In the genomic region with DNA sequence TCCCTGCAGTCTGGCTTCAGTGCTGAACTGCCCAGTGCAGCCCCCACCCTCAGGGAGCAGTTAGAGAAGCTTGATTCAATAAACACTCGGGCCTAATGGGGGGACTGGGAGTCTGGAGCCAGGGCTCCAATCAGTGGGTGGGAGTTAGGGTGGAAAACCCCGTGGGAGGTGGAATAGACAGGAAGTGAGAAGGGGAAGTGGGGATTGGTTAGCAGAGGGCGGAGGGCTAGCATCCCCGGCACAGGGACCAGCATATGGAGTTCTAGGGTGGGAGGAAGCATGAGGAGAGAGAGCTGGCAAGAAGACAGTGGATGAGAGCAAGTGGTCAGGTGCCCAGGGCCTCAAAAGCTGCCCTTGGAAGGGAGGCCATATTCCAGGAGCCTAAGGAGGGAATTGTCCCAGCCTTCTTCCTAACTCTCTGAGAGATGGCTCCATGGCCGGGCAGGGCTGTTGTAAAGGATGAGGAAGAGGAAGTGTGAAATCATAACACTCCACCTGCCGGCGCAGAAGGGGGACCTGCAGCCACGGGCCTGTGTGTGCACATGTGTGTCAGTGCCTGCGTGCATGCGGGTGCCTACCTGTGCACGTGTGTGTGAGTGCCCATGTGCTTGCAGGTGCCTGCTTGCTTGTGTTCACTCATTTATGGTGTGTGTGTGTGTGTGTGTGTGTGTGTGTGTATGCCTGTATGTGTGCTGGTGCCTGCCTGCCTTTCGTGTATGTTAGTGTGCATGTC, we compare ENCODE assay signal across 24 mouse cellular contexts. TPM values are rescaled to one million over a fixed set of nuclear protein-coding genes. Genes with fewer than 3 reads are reported as not detected.
DNase-seq lines count a peak whose midpoint lies in the region; ATAC-seq and TF ChIP-seq lines count a peak whose summit lies in the region.
"Had no signal": no experiment of that assay in that cellular context is flagged by ENCODE, and none has a peak within 500 bp of the region (broad histone marks: within the 10 kb centered on the region; RNA-seq: fewer than 3 reads in every experiment).

No protein-coding gene starts in this region.

- 0 out of 2 replicates have a peak, but pooled peaks have one; percentile 24 for ATAC-seq in common myeloid progenitor, adult 5-6 weeks (replicated peaks; ENCODE audit: low read depth, poor library complexity, severe bottlenecking)
- ATAC-seq: forebrain, embryonic 14.5 days; midbrain, embryonic 15.5 days had no signal

- TF ChIP-seq CTCF in lung, adult 2 months (IDR thresholded peaks at IDR 0.05; ENCODE audit: insufficient read depth, low read length) = peak; percentile 17; the same call in 1 of the 2 replicates
- TF ChIP-seq CTCF in small intestine, adult 2 months (IDR thresholded peaks at IDR 0.05; ENCODE audit: extremely low read depth, insufficient read length, insufficient replicate concordance, low read depth, low read length) = 0 out of 2 replicates have a peak, but pooled peaks have one; percentile 5

- WGBS in lung, adult 2 months = 47% methylated on average over 12 of the region's 12 CpGs
- 49% methylated on average over 12 of the region's 12 CpGs for WGBS in small intestine, adult 2 months

- H3K4me1 ChIP-seq in lung, adult 2 months (ENCODE audit: control insufficient read depth, insufficient read depth, low read length) = peaks cover 11% of the 10 kb centered on the region; the same call in 1 of the 2 replicates
- peaks cover 9% of the 10 kb centered on the region; the same call in 1 of the 2 replicates for H3K4me1 ChIP-seq in small intestine, adult 2 months (ENCODE audit: control insufficient read depth, insufficient read depth, insufficient read length, low read length)
- H3K4me1 ChIP-seq: midbrain, embryonic 15.5 days; neural tube, embryonic 15.5 days had no signal

- peak; percentile 86 for DNase-seq in heart, adult 11 months
- DNase-seq in heart, postnatal 4 days = no peak
- DNase-seq in lung, adult 2 months = no peak
- DNase-seq in lung, adult 18-20 months = no peak
- no peak for DNase-seq in c-Kit-positive CD71-positive TER-119-positive erythroid progenitor cells, embryonic 14.5 days (ENCODE audit: low spot score)
- no peak for DNase-seq in cerebellum, adult 18-20 months
- DNase-seq: adrenal gland, adult 2 months; B cell, adult 2 months; cerebellum, postnatal 25 days; gastrocnemius, postnatal 14 days; lung, embryonic 14.5 days; right cerebral cortex, postnatal 25 days had no signal

- no peak overlapping the region for H3K27ac ChIP-seq in small intestine, adult 2 months (ENCODE audit: insufficient read depth, low read depth, low read length)
- H3K27ac ChIP-seq: hindbrain, embryonic 10.5 days; kidney, embryonic 15.5 days; macrophage; midbrain, embryonic 15.5 days; neural tube, embryonic 15.5 days had no signal

- TF ChIP-seq POLR2A in lung, adult 2 months (IDR thresholded peaks at IDR 0.05; ENCODE audit: borderline replicate concordance, extremely low read depth, low read depth, low read length) = no peak
- TF ChIP-seq POLR2A in small intestine, adult 2 months (IDR thresholded peaks at IDR 0.05; ENCODE audit: low read depth, low read length) = no peak

- H3K27me3 ChIP-seq in small intestine, adult 2 months (ENCODE audit: control insufficient read depth, insufficient read depth, low read length) = no peaks in the 10 kb centered on the region
- H3K27me3 ChIP-seq: kidney, embryonic 15.5 days; midbrain, embryonic 15.5 days; neural tube, embryonic 15.5 days had no signal

- H3K4me3 ChIP-seq in lung, adult 2 months (replicated peaks; ENCODE audit: extremely low read depth, low read depth, low read length) = no peak overlapping the region
- no peak overlapping the region for H3K4me3 ChIP-seq in small intestine, adult 2 months (ENCODE audit: low read depth, low read length)
- H3K4me3 ChIP-seq: erythroblast, embryonic 14.5 days; hindbrain, embryonic 10.5 days; kidney, embryonic 15.5 days; midbrain, embryonic 15.5 days; neural tube, embryonic 15.5 days had no signal

- 0 out of 2 replicates have a peak, but pooled peaks cover 2% of the 10 kb centered on the region for H3K36me3 ChIP-seq in small intestine, adult 2 months (ENCODE audit: control insufficient read depth, insufficient read depth, low read length)

RNA-seq across cellular contexts. Expression of a gene that starts 4.5 kb away (rescaled TPM):
- not detected for total RNA-seq in heart, postnatal 4 days (2021)
- polyA plus RNA-seq in lung, adult 2 months (2012; rRNA removed) = 47.9 and 52.0 TPM in 2 replicates
- total RNA-seq in common myeloid progenitor, adult 5-6 weeks (2017) = not detected in 2 replicates
- 0.18 and 1.1 TPM in 2 replicates for polyA plus RNA-seq in small intestine, adult 2 months (2012; rRNA removed)
- total RNA-seq: adrenal gland, adult 2 months; gastrocnemius, postnatal 14 days had no signal
- polyA plus RNA-seq: embryonic facial prominence, embryonic 11.5 days; erythroblast, embryonic 14.5 days; forebrain, embryonic 14.5 days; heart, embryonic 16.5 days; hindbrain, embryonic 10.5 days; kidney, embryonic 15.5 days; lung, embryonic 14.5 days; macrophage; midbrain, embryonic 15.5 days; neural tube, embryonic 15.5 days; stomach, embryonic 16.5 days had no signal

RNA-seq across cellular contexts. Expression of a gene that starts 34.5 kb away (rescaled TPM):
- 10 to 100 TPM; 13.1 to 14.9 TPM for total RNA-seq in heart, postnatal 4 days (2021)
- polyA plus RNA-seq in lung, adult 2 months (2012; rRNA removed) = 5.6 and 7.5 TPM in 2 replicates
- total RNA-seq in common myeloid progenitor, adult 5-6 weeks (2017) = 25.0 and 37.2 TPM in 2 replicates
- polyA plus RNA-seq in small intestine, adult 2 months (2012; rRNA removed) = 0.89 and 4.8 TPM in 2 replicates

RNA-seq across cellular contexts. Expression of a gene that starts 35.2 kb away (rescaled TPM):
- 100 to 1,000 TPM; 137 to 148 TPM for total RNA-seq in heart, postnatal 4 days (2021)
- 321 and 330 TPM in 2 replicates for polyA plus RNA-seq in lung, adult 2 months (2012; rRNA removed)
- 115 and 141 TPM in 2 replicates for total RNA-seq in common myeloid progenitor, adult 5-6 weeks (2017)
- polyA plus RNA-seq in small intestine, adult 2 months (2012; rRNA removed) = 92.5 and 222 TPM in 2 replicates

RNA-seq across cellular contexts. Expression of a gene that starts 39.9 kb away (rescaled TPM):
- total RNA-seq in heart, postnatal 4 days (2021) = 10 to 100 TPM; 23.1 to 24.9 TPM
- 9.0 and 10.6 TPM in 2 replicates for polyA plus RNA-seq in lung, adult 2 months (2012; rRNA removed)
- 10.8 and 11.7 TPM in 2 replicates for total RNA-seq in common myeloid progenitor, adult 5-6 weeks (2017)
- polyA plus RNA-seq in small intestine, adult 2 months (2012; rRNA removed) = 4.0 and 9.3 TPM in 2 replicates

RNA-seq across cellular contexts. Expression of a gene that starts 39.9 kb away (rescaled TPM):
- total RNA-seq in heart, postnatal 4 days (2021) = 10 to 100 TPM; 16.1 to 18.4 TPM
- polyA plus RNA-seq in lung, adult 2 months (2012; rRNA removed) = 2.4 and 4.2 TPM in 2 replicates
- total RNA-seq in common myeloid progenitor, adult 5-6 weeks (2017) = 20.6 and 28.9 TPM in 2 replicates
- polyA plus RNA-seq in small intestine, adult 2 months (2012; rRNA removed) = 0.65 TPM in 1 of 2 replicates, not detected in the other
